Mouse (Mus musculus) CD8-positive naive resting alpha-beta T cell, adult 57 days (primary cell): ENCODE results near the gene Gm20903. TPM values are rescaled to one million over a fixed set of nuclear protein-coding genes. Genes with fewer than 3 reads are reported as not detected.

ENCODE experiments used
- total RNA-seq: library from RNA; stranded (reverse); gene quantifications from one replicate; pipeline ENCODE4 v1.2.4, GENCODE M21; 2023

Gm20903 gene
- not detected for total RNA-seq

GRCm38 (mm10) chrY:73669015-73669414 lies at the start of gene Gm20903:
Gm20903 (plus strand) TSS chrY:73669315.

